8 mouse cellular contexts compared by ENCODE assay signal in the genomic region with DNA sequence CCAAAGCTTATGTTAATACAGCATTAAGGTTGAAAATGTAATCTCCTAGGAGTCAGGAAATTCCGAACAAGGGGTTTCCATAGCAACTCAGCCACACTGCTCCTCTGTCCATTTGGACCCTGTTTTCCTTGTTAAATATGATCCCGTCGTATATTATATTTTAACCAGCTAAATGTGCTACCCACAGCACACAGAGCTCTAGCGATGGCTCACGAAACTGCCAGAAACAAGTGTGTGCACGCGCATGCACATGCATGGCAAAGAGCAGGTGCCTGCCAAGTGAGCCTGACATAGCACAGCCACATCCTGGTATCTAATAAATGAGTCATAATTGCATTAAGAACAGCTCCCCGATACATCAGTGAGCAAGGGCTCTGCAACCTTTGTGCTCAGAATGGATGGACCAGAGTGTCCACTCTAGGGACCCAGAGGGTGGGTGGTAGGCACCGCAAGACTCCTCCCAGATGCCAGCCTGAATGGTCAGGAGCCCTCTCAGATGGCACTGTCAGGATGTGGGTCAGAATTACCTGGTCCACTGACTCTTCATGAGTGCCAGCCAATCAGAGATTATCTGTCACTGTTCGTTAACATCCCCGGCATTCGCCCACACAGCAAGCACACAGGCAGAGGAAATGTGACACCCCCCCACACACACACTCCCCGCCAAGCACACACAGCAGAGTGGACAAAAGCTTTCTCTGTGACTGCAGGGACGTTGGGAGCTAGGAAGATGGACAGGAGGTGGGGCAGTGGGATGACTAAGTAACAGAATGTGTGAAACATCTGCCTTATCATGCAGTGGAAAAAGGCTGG.
DNase-seq lines count a peak whose midpoint lies in the region; ATAC-seq and TF ChIP-seq lines count a peak whose summit lies in the region.

No protein-coding gene starts in this region.

- TF ChIP-seq CTCF in heart, adult 2 months (IDR thresholded peaks at IDR 0.05): no peak
- no peak for TF ChIP-seq CTCF in kidney, adult 2 months (conservative IDR thresholded peaks at IDR 0.05; ENCODE audit: insufficient read depth, insufficient read length, low read depth, low read length)

- no peaks in the 10 kb centered on the region for H3K9me3 ChIP-seq in limb, embryonic 10.5 days (replicated peaks)
- H3K9me3 ChIP-seq in liver, embryonic 11.5 days (ENCODE audit: control insufficient read depth, low read length): no peaks in the 10 kb centered on the region

- no peak overlapping the region for H3K4me3 ChIP-seq in heart, adult 2 months
- no peak overlapping the region for H3K4me3 ChIP-seq in kidney, adult 2 months (ENCODE audit: insufficient read depth, low read depth, low read length)
- no peak overlapping the region for H3K4me3 ChIP-seq in limb, embryonic 10.5 days
- H3K4me3 ChIP-seq in liver, embryonic 11.5 days (ENCODE audit: low read depth, low read length): no peak overlapping the region

- no peaks in the 10 kb centered on the region for H3K27me3 ChIP-seq in heart, adult 2 months (ENCODE audit: control insufficient read depth, insufficient read depth, low read length)
- no peaks in the 10 kb centered on the region for H3K27me3 ChIP-seq in kidney, adult 2 months (replicated peaks; ENCODE audit: control insufficient read depth, insufficient read depth, low read length)
- H3K27me3 ChIP-seq in limb, embryonic 10.5 days (ENCODE audit: low read depth, poor library complexity, severe bottlenecking): peaks cover 11% of the 10 kb centered on the region; the same call in 1 of the 2 replicates
- no peaks in the 10 kb centered on the region; the same call in none of the 2 replicates for H3K27me3 ChIP-seq in liver, embryonic 11.5 days (replicated peaks; ENCODE audit: control insufficient read depth, insufficient read depth, low read length)

- no peak for ATAC-seq in liver, embryonic 11.5 days (replicated peaks; ENCODE audit: low FRiP score)

- peaks cover 9% of the 10 kb centered on the region for H3K4me1 ChIP-seq in heart, adult 2 months (ENCODE audit: control insufficient read depth, insufficient read depth, low read length)
- H3K4me1 ChIP-seq in kidney, adult 2 months (ENCODE audit: control insufficient read depth, insufficient read depth, low read length): peaks cover 18% of the 10 kb centered on the region
- H3K4me1 ChIP-seq in limb, embryonic 10.5 days: peaks cover 42% of the 10 kb centered on the region
- peaks cover 2% of the 10 kb centered on the region; the same call in 1 of the 2 replicates for H3K4me1 ChIP-seq in liver, embryonic 11.5 days (replicated peaks; ENCODE audit: control insufficient read depth, insufficient read depth, low read length)

- no peak overlapping the region; the same call in 1 of the 2 replicates for H3K27ac ChIP-seq in heart, adult 2 months
- H3K27ac ChIP-seq in kidney, adult 2 months (ENCODE audit: insufficient read depth, low read depth, low read length): peak overlapping the region; percentile 4; the same call in 1 of the 2 replicates
- H3K27ac ChIP-seq in limb, embryonic 10.5 days: peak overlapping the region; percentile 70; the same call in 1 of the 2 replicates
- no peak overlapping the region for H3K27ac ChIP-seq in liver, embryonic 11.5 days (ENCODE audit: low read depth, low read length)

- TF ChIP-seq EP300 in heart, adult 2 months (IDR thresholded peaks at IDR 0.05; ENCODE audit: insufficient read depth, low read depth, low read length): 0 out of 2 replicates have a peak, but pooled peaks have one; percentile 13

- no peaks in the 10 kb centered on the region for H3K36me3 ChIP-seq in heart, adult 2 months (ENCODE audit: control insufficient read depth, insufficient read depth, low read length)
- H3K36me3 ChIP-seq in kidney, adult 2 months (ENCODE audit: control insufficient read depth, insufficient read depth, low read length): no peaks in the 10 kb centered on the region
- H3K36me3 ChIP-seq in limb, embryonic 10.5 days: no peaks in the 10 kb centered on the region
- H3K36me3 ChIP-seq in liver, embryonic 11.5 days (ENCODE audit: control insufficient read depth, insufficient read depth, low read length): no peaks in the 10 kb centered on the region

- DNase-seq in adrenal gland, postnatal 25 days: peak; percentile 21
- DNase-seq in cerebellum, postnatal 36 days: peak; percentile 62 to 64
- peak in 1 of 2 experiments; percentile 51 for DNase-seq in heart, adult 2 months
- DNase-seq in kidney, adult 2 months: peak; percentile 36
- no peak for DNase-seq in limb, embryonic 10.5 days (ENCODE audit: low spot score)
- DNase-seq in right cerebral cortex, adult 18-20 months: peak; percentile 68
- no peak for DNase-seq in liver, embryonic 11.5 days (ENCODE audit: low spot score)
- no peak for DNase-seq in thymus, postnatal 14 days

- intact Hi-C loops in heart, adult 2 months (cut with DNase I): loop anchor here (10.0 kb wide), 1 partner anchor 281 kb away; no protein-coding TSS in a partner anchor

- no peak overlapping the region for H3K9ac ChIP-seq in heart, adult 2 months (ENCODE audit: low read depth, low read length)
- no peak overlapping the region for H3K9ac ChIP-seq in liver, embryonic 11.5 days (ENCODE audit: low read depth, low read length)

- TF ChIP-seq POLR2A in heart, adult 2 months (IDR thresholded peaks at IDR 0.05; ENCODE audit: insufficient read depth, low read depth, low read length): no peak
- TF ChIP-seq POLR2A in kidney, adult 2 months (IDR thresholded peaks at IDR 0.05; ENCODE audit: low read depth, low read length): no peak

- H3K4me2 ChIP-seq in liver, embryonic 11.5 days: no peak overlapping the region

- WGBS in heart, adult 2 months: 34% methylated on average over 14 of the region's 14 CpGs
- WGBS in kidney, adult 2 months: 31% methylated on average over 14 of the region's 14 CpGs
- 72% methylated on average over 14 of the region's 14 CpGs for WGBS in limb, embryonic 10.5 days
- WGBS in liver, embryonic 11.5 days: 64% methylated on average over 14 of the region's 14 CpGs

- no peaks in the 10 kb centered on the region for H3K79me2 ChIP-seq in heart, adult 2 months (replicated peaks; ENCODE audit: control insufficient read depth, insufficient read depth, low read length)

Comparison
In these comparisons a context has a peak if more than half of its experiments do, and no peak if none do; other contexts are left out.
1. DNase-seq: peak in adrenal gland, postnatal 25 days (single experiment), cerebellum, postnatal 36 days (2 of 2), kidney, adult 2 months (single experiment) and right cerebral cortex, adult 18-20 months (single experiment); none in limb, embryonic 10.5 days (single experiment), liver, embryonic 11.5 days (single experiment) and thymus, postnatal 14 days (single experiment).
2. H3K27ac ChIP-seq: peak in kidney, adult 2 months (single experiment) and limb, embryonic 10.5 days (single experiment); none in heart, adult 2 months (single experiment) and liver, embryonic 11.5 days (single experiment).